Mouse (Mus musculus): ENCODE data around the gene Cks2. TPM values are rescaled to one million over a fixed set of nuclear protein-coding genes. Genes with fewer than 3 reads are reported as not detected.

The Cks2 gene
- polyA plus RNA-seq, 1 experiment from 2014 or later = 283 TPM

- 83% methylated on average over 7 of the region's 7 CpGs for WGBS
- no peak for ATAC-seq (ENCODE audit: insufficient number of reproducible peaks, insufficient read depth, low FRiP score, low TSS enrichment)
- Histone ChIP-seq H3K27ac (no peak overlapping the region), H3K36me3 (peaks cover 69% of the 10 kb centered on the region), H3K9me3 (no peaks in the 10 kb centered on the region), H3K4me2 (replicated peaks) (no peak overlapping the region), H3K4me1 (no peaks in the 10 kb centered on the region), H3K9ac (no peak overlapping the region), H3K4me3 (no peak overlapping the region), H3K27me3 (no peaks in the 10 kb centered on the region)
Measured at GRCm38 (mm10) chr13:51685290-51685966, 40.4 kb downstream of the Cks2 start.

- peaks cover 55% of the 10 kb centered on the region for H3K36me3 ChIP-seq
- no peak for ATAC-seq (ENCODE audit: insufficient number of reproducible peaks, insufficient read depth, low FRiP score, low TSS enrichment)
- H3K4me3 ChIP-seq = no peak overlapping the region
- no peaks in the 10 kb centered on the region for H3K4me1 ChIP-seq
- 89% methylated on average over 5 of the region's 5 CpGs for WGBS
- H3K9me3 ChIP-seq = no peaks in the 10 kb centered on the region
- no peaks in the 10 kb centered on the region for H3K27me3 ChIP-seq
- no peak overlapping the region for H3K27ac ChIP-seq
- no peak overlapping the region for H3K4me2 ChIP-seq (replicated peaks)
- no peak overlapping the region for H3K9ac ChIP-seq
Measured at GRCm38 (mm10) chr13:51686966-51687365, 41.9 kb downstream of the Cks2 start.

- WGBS = 67% methylated on average over 3 of the region's 3 CpGs
- Histone ChIP-seq H3K27ac (no peak overlapping the region), H3K9ac (no peak overlapping the region), H3K4me3 (no peak overlapping the region), H3K9me3 (no peaks in the 10 kb centered on the region), H3K36me3 (peaks cover 38% of the 10 kb centered on the region), H3K27me3 (no peaks in the 10 kb centered on the region), H3K4me2 (replicated peaks) (no peak overlapping the region), H3K4me1 (no peaks in the 10 kb centered on the region)
- no peak for ATAC-seq (ENCODE audit: insufficient number of reproducible peaks, insufficient read depth, low FRiP score, low TSS enrichment)
Measured at GRCm38 (mm10) chr13:51688688-51689087, 43.7 kb downstream of the Cks2 start.

GRCm38 (mm10) chr13:51696481-51696880 is 51.4 kb downstream of the Cks2 start:
- no peak for ATAC-seq (ENCODE audit: insufficient number of reproducible peaks, insufficient read depth, low FRiP score, low TSS enrichment)
- H3K9me3 ChIP-seq = no peaks in the 10 kb centered on the region
- no peak overlapping the region for H3K4me2 ChIP-seq (replicated peaks)
- H3K9ac ChIP-seq = no peak overlapping the region
- no peaks in the 10 kb centered on the region for H3K27me3 ChIP-seq
- peaks cover 4% of the 10 kb centered on the region; the same call in 1 of the 2 replicates for H3K36me3 ChIP-seq
- no peak overlapping the region for H3K27ac ChIP-seq
- no peak overlapping the region for H3K4me3 ChIP-seq
- H3K4me1 ChIP-seq = no peaks in the 10 kb centered on the region

GRCm38 (mm10) chr13:51697455-51697854 is 52.4 kb downstream of the Cks2 start:
- Histone ChIP-seq H3K4me3 (no peak overlapping the region), H3K27me3 (no peaks in the 10 kb centered on the region), H3K27ac (no peak overlapping the region), H3K36me3 (peaks cover 4% of the 10 kb centered on the region; the same call in 1 of the 2 replicates), H3K9me3 (no peaks in the 10 kb centered on the region), H3K4me1 (no peaks in the 10 kb centered on the region), H3K9ac (no peak overlapping the region), H3K4me2 (replicated peaks) (no peak overlapping the region)
- WGBS = 83% methylated on average over 6 of the region's 6 CpGs
- ATAC-seq (ENCODE audit: insufficient number of reproducible peaks, insufficient read depth, low FRiP score, low TSS enrichment) = no peak

GRCm38 (mm10) chr13:51697897-51698296 is 52.9 kb downstream of the Cks2 start:
- Histone ChIP-seq H3K4me3 (no peak overlapping the region), H3K36me3 (peaks cover 4% of the 10 kb centered on the region; the same call in 1 of the 2 replicates), H3K4me2 (replicated peaks) (no peak overlapping the region), H3K27me3 (no peaks in the 10 kb centered on the region), H3K9me3 (no peaks in the 10 kb centered on the region), H3K27ac (no peak overlapping the region), H3K4me1 (no peaks in the 10 kb centered on the region), H3K9ac (no peak overlapping the region)
- WGBS = 80% methylated on average over 4 of the region's 4 CpGs
- no peak for ATAC-seq (ENCODE audit: insufficient number of reproducible peaks, insufficient read depth, low FRiP score, low TSS enrichment)

- Histone ChIP-seq H3K4me3 (no peak overlapping the region), H3K4me2 (replicated peaks) (no peak overlapping the region), H3K27me3 (no peaks in the 10 kb centered on the region), H3K36me3 (peaks cover 4% of the 10 kb centered on the region; the same call in 1 of the 2 replicates), H3K9ac (no peak overlapping the region), H3K27ac (no peak overlapping the region), H3K4me1 (no peaks in the 10 kb centered on the region), H3K9me3 (no peaks in the 10 kb centered on the region)
- 90% methylated on average over 3 of the region's 3 CpGs for WGBS
- ATAC-seq (ENCODE audit: insufficient number of reproducible peaks, insufficient read depth, low FRiP score, low TSS enrichment) = no peak
Measured at GRCm38 (mm10) chr13:51698318-51698717, 53.3 kb downstream of the Cks2 start.

Other genes starting within 250 kb of the Cks2 start
- 140 and 144 TPM in 2 replicates for gene S1pr3, start 236.6 kb upstream of the Cks2 start, polyA plus RNA-seq (2016; fragmentation: Nextera tagmentation; extraction: Ambion mirVana)
- gene Shc3, start 75.8 kb upstream of the Cks2 start, polyA plus RNA-seq (2016; fragmentation: Nextera tagmentation; extraction: Ambion mirVana) = 1.7 and 2.5 TPM in 2 replicates
- 25.2 and 30.9 TPM in 2 replicates for gene Secisbp2, start 6.5 kb downstream of the Cks2 start, polyA plus RNA-seq (2016; fragmentation: Nextera tagmentation; extraction: Ambion mirVana)
- gene Sema4d, start 148.5 kb downstream of the Cks2 start, polyA plus RNA-seq (2016; fragmentation: Nextera tagmentation; extraction: Ambion mirVana) = 6.8 and 7.1 TPM in 2 replicates
- gene Gadd45g, start 201.4 kb downstream of the Cks2 start, polyA plus RNA-seq (2016; fragmentation: Nextera tagmentation; extraction: Ambion mirVana) = 60.3 TPM in 2 replicates

All from embryonic facial prominence, embryonic 12.5 days (tissue).